Mouse (Mus musculus) cortical plate, adult 2 months (tissue): ENCODE measurements around the gene Atf6b.

Source experiments
- CTCF ChIP-seq: fragments of 200-500 bp; IDR thresholded peaks from 2 replicates; pipeline ENCODE4 v1.5.1; 2011; ENCODE audit warnings: mild to moderate bottlenecking, control low read depth, low read length; ENCODE audit not compliant: insufficient read depth; ENCODE audit errors: extremely low read depth
- POLR2A ChIP-seq: fragments of 200-500 bp; IDR thresholded peaks from 2 replicates; pipeline ENCODE4 v1.6.1; 2011; ENCODE audit warnings: mild to moderate bottlenecking, low read length, control low read depth; ENCODE audit not compliant: insufficient read depth; ENCODE audit errors: extremely low read depth

DNA sequence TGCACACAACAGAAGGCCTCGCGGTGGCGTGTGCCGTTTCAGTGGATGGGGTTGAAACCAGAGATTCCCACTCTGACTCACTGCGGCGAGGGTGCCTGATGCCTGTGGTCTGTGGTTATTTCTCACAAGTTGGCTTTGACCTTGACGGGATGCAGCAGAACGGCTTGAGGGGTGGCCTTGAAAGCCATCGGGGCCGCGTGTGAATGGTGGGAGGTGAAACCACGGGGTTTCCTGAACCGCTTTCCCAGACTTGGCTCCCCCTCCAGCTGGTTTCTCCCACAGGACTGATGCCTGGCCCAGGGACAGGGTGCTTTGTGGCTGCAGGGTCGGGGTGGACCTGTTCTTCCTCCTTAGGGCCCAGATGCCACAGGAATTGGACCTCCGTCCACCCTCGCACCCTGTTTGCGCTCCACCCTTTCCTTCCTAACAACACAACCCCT lies 34.2 kb downstream of the Atf6b start:
- TF ChIP-seq POLR2A, result no peak
- TF ChIP-seq CTCF, result no peak
